Mouse (Mus musculus): ENCODE data around the gene Mettl21c. TPM values are rescaled to one million over a fixed set of nuclear protein-coding genes. Genes with fewer than 3 reads are reported as not detected.
"Not testable (repeated sequence)": the region's sequence is repeated elsewhere in the genome, so short reads cannot be mapped to it uniquely, and the experiment has no call there.

Gene Mettl21c
- polyA plus RNA-seq (2016; fragmentation: Nextera tagmentation; extraction: Ambion mirVana) = 0.41 and 0.58 TPM in 2 replicates

DNA sequence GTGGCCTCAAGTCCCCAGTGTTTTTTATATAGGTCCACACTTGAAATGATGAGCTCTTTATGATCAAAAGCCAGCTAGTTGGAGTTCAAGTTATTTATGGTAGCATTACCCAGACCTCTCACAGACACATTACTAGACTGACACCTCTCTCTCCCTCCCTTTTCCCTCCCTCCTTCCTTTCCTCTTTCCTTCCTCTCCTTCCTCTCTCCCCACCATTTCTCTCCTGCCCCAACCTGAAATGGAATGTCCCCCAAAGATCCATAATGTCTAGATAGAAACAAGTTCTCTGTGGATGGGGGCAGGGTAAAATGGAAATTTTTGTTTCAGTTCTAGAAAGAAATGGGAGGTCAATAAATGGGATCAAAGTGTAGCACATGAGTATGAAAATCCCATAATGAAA is at the start of gene Mettl21c:
Gene Mettl21c, minus strand, starts transcription at position 101 of the 400 bp plus-strand sequence.
- no peaks in the 10 kb centered on the region for H3K27me3 ChIP-seq (ENCODE audit: insufficient read depth, poor library complexity, severe bottlenecking)
- H3K27ac ChIP-seq = no peak within 1 kb of the TSS
- H3K4me1 ChIP-seq (replicated peaks) = no peaks in the 10 kb centered on the region
- no peak for DNase-seq (ENCODE audit: low spot score)
- H3K36me3 ChIP-seq = no peaks in the 10 kb centered on the region
- no peaks in the 10 kb centered on the region for H3K9me3 ChIP-seq
- no peak within 1 kb of the TSS for H3K4me3 ChIP-seq

DNA sequence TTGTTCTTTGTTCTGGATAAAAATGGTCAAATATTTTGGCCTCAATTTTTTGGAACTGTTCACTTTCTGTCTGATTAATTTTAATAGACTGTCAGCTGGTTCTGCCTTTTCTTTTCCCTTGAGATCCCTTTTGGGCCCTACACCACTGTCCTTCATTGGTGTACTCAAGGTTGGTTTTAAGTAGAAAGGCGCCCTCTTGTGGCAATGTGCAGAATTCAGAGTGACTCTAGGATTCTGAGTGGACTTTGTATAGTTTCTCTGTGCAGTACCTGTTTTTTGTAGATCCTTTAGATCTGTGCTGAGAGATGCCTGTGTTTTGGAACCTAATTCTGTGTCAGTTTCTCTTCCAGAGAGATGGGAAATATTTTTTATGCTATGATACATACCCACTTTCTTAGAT is 44.8 kb upstream of the Mettl21c start:
- H3K27me3 ChIP-seq (ENCODE audit: insufficient read depth, poor library complexity, severe bottlenecking) = no peaks in the 10 kb centered on the region
- no peak overlapping the region for H3K27ac ChIP-seq
- 0% methylated on average over 1 of the region's 1 CpGs for WGBS
- H3K4me1 ChIP-seq (replicated peaks) = no peaks in the 10 kb centered on the region
- H3K9me3 ChIP-seq = no peaks in the 10 kb centered on the region
- peak; percentile 14 for DNase-seq (ENCODE audit: low spot score)
- no peaks in the 10 kb centered on the region for H3K36me3 ChIP-seq
- H3K4me3 ChIP-seq = no peak overlapping the region

DNA sequence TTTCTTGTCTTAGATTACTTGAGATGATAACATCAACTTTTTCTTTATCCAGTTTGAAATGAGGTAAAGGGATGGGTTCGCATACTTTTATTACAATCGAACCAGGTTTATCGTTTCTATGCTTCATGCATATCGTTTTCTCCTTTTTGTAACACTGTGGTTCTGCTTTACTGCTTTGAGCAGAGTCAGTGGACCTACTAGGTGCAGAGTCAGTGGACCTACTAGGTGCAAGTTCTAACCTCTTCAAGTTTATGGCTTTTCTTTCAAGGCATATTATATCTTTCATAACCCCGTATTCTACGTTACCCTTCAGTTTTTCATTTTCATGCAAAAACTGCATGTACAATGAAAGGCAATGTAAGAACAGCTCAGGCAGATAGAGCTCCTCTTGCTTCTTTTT is 43.6 kb upstream of the Mettl21c start:
- DNase-seq (ENCODE audit: low spot score) = no peak
- Histone ChIP-seq H3K4me1 (replicated peaks) (no peaks in the 10 kb centered on the region), H3K27ac (no peak overlapping the region), H3K36me3 (no peaks in the 10 kb centered on the region), H3K9me3 (no peaks in the 10 kb centered on the region), H3K27me3 (ENCODE audit: insufficient read depth, poor library complexity, severe bottlenecking) (no peaks in the 10 kb centered on the region), H3K4me3 (no peak overlapping the region)
- WGBS = 95% methylated on average over 6 of the region's 6 CpGs

DNA sequence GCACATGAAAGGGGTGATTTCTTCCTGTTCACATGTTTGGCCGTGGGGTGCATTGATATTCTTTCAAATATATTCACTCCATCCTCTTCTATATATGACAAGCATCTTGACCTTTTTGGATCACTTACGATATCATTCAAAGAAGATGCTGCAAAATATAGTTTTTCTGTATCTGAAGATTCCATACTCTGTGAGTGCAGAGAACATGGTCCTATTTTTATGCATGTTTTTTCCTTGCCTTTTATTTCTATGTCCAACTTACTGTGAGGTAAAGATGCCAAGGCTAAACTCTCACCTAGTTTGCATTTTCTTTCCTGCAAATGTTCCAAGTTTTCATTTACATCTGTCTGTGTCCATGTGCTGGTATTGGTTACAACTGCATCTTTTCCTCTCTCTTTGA is 42.0 kb upstream of the Mettl21c start, which contains the start of gene Gm8251:
Gene Gm8251, minus strand, starts transcription at position 101 of the 400 bp plus-strand sequence.
- Histone ChIP-seq H3K9me3 (no peaks in the 10 kb centered on the region), H3K27me3 (ENCODE audit: insufficient read depth, poor library complexity, severe bottlenecking) (no peaks in the 10 kb centered on the region), H3K36me3 (no peaks in the 10 kb centered on the region), H3K4me3 (no peak within 1 kb of the TSS), H3K27ac (no peak within 1 kb of the TSS), H3K4me1 (replicated peaks) (no peaks in the 10 kb centered on the region)
- 94% methylated on average over 2 of the region's 2 CpGs for WGBS
- DNase-seq (ENCODE audit: low spot score) = no peak

DNA sequence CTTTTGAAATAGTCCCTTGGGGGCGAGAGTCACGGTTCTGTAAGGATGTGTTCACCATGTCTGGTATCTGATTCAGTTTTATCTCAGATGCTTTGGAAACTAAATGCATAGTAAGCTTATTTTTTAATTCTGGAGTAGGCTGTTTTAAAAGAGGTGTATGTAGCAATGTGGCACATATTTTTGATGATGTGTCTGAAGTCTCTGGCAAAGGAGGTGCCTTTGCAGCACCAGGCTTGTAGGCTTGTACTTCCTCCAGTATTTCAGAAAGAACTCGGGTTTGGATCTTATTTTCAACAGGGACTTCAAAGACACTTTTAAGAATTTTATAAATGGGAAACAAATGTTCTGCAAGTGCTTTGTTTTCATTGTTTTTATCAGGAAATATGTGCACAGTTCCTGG is 38.0 kb upstream of the Mettl21c start:
- Histone ChIP-seq H3K27me3 (ENCODE audit: insufficient read depth, poor library complexity, severe bottlenecking) (no peaks in the 10 kb centered on the region), H3K9me3 (no peaks in the 10 kb centered on the region), H3K36me3 (no peaks in the 10 kb centered on the region), H3K4me3 (no peak overlapping the region), H3K27ac (no peak overlapping the region), H3K4me1 (replicated peaks) (no peaks in the 10 kb centered on the region)
- WGBS = 86% methylated on average over 3 of the region's 3 CpGs
- no peak for DNase-seq (ENCODE audit: low spot score)

DNA sequence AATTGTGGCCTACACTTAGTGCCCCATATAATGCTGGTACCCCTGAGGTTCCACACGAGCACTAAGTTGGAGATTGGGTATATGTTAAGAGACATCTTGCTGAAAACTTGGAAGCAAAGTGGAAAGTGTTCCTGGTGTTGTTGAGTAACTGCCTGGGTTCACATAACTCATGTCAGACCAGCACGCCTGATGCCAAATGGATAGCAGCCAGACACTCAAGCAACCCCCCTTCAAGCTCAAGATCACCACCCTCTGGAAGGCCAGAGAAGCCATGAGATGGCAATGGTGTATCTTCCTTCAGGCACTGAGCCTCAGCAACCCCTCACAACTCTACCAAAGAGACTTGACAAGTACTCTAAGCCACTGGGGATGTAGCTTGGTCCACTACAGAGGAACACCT is 26.7 kb upstream of the Mettl21c start:
- 87% methylated on average over 2 of the region's 2 CpGs for WGBS
- H3K9me3 ChIP-seq = no peaks in the 10 kb centered on the region
- no peak overlapping the region for H3K4me3 ChIP-seq
- H3K27ac ChIP-seq = no peak overlapping the region
- no peaks in the 10 kb centered on the region for H3K27me3 ChIP-seq (ENCODE audit: insufficient read depth, poor library complexity, severe bottlenecking)
- peaks cover 7% of the 10 kb centered on the region; the same call in 1 of the 2 replicates for H3K4me1 ChIP-seq (replicated peaks)
- H3K36me3 ChIP-seq = no peaks in the 10 kb centered on the region
- DNase-seq (ENCODE audit: low spot score) = no peak

DNA sequence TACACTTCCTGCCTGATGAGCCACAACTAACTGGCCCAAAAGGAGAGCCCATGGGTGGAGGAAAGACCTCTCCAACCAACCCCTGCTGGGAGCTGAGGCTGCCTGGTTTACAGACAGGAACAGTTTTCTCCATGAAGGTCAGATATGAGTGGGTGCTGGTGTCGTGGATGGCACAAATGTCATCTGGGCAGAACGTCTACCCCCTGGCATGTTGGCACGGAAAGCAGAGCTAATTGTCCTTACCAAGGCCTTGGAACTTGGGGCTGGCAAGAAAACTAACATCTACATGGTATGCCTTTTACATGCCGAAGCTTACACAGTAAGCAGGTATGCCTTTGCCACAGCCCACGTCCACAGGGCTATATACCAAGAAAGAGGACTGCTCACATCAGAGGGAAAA is 25.9 kb upstream of the Mettl21c start:
- DNase-seq (ENCODE audit: low spot score); H3K36me3 ChIP-seq; H3K4me1 ChIP-seq (replicated peaks); H3K4me3 ChIP-seq; H3K9me3 ChIP-seq; H3K27ac ChIP-seq; H3K27me3 ChIP-seq (ENCODE audit: insufficient read depth, poor library complexity, severe bottlenecking): not testable (repeated sequence)
- 88% methylated on average over 5 of the region's 5 CpGs for WGBS

DNA sequence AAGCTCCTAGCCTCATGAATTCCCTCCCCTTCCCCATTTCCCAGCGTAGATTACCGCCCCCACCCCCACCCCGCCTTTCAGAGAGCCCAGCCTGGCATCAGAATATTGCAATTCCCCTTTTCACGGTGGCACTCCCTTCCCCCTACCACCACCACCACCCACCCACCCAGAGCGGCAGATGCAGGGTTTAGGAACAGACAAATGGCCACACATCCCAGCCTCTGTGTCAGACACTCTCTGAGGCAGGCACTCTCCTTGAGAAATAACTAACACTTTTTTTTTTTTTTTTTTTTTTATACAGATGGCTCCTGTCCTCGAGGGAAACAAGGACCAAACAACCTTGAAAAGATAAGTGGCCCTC is 22.7 kb upstream of the Mettl21c start:
- Histone ChIP-seq H3K4me1 (replicated peaks) (peaks cover 7% of the 10 kb centered on the region; the same call in 1 of the 2 replicates), H3K9me3 (no peaks in the 10 kb centered on the region), H3K36me3 (no peaks in the 10 kb centered on the region), H3K4me3 (peak overlapping the region; percentile 56), H3K27me3 (ENCODE audit: insufficient read depth, poor library complexity, severe bottlenecking) (no peaks in the 10 kb centered on the region), H3K27ac (peak overlapping the region; percentile 79)
- 8% methylated on average over 6 of the region's 6 CpGs for WGBS
- no peak for DNase-seq (ENCODE audit: low spot score)

DNA sequence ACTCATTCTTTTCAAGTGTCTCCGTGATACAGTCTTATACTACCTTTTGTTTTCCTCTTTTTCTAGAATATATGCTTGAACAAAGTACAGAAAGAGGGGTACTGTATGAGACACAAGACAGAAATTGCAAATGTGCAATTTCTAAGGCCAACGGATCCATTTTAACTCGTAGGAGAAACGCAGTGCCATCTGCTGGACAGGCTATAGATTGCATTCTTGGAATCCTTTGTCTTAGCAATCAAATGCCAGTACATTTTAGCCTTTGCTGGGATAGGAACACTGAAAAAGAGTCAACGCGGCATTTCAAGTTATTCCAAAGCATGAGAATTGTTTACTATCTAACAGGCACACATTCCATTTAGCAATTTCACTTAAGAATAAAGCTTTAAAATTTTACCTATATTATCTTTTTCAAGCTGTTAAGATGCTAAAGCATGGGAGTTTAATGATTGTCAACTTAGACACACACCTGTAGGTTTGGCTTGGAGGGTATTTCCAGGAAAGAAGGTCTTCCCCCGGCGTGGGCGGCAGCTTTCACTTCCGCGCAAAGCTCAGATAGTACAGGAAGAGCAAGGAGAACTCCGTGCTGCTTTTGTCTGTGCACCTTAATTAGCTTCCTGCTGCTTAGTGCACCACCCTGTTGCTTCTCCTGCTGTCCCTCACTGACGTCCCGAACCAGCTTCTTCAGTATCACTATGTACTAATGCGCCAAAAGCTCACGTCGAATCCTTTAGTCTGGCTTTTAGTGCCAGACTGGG is 22.1 kb upstream of the Mettl21c start:
- Histone ChIP-seq H3K4me1 (replicated peaks) (peaks cover 7% of the 10 kb centered on the region; the same call in 1 of the 2 replicates), H3K27me3 (ENCODE audit: insufficient read depth, poor library complexity, severe bottlenecking) (no peaks in the 10 kb centered on the region), H3K36me3 (no peaks in the 10 kb centered on the region), H3K4me3 (peak overlapping the region; percentile 56), H3K27ac (peak overlapping the region; percentile 79), H3K9me3 (no peaks in the 10 kb centered on the region)
- peak; percentile 68 for DNase-seq (ENCODE audit: low spot score)
- whole genome bisulfite sequencing = 3% methylated on average over 17 of the region's 17 CpGs

DNA sequence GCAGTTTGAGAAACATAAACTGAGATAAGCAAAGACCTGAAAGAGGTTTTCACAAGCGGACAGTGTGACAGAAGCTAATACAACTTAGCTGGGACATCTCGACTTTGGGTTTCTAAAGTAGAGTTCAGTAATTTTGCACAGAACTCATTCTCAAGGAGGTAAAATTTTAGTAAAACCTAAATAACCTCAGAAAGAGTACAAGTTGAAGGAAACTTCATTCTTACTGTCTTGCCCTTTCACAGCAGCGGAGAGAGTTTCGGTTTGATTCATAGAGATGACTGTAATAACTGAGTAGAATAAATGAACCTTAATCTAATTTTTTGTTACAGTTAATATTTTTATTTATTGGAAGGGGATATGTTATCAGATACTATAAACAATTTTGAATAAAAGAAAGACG is 13.1 kb upstream of the Mettl21c start:
- H3K36me3 ChIP-seq = no peaks in the 10 kb centered on the region
- H3K4me1 ChIP-seq (replicated peaks) = no peaks in the 10 kb centered on the region
- no peak for DNase-seq (ENCODE audit: low spot score)
- H3K4me3 ChIP-seq = no peak overlapping the region
- WGBS = 88% methylated on average over 5 of the region's 5 CpGs
- no peaks in the 10 kb centered on the region for H3K27me3 ChIP-seq (ENCODE audit: insufficient read depth, poor library complexity, severe bottlenecking)
- no peaks in the 10 kb centered on the region for H3K9me3 ChIP-seq
- no peak overlapping the region for H3K27ac ChIP-seq

DNA sequence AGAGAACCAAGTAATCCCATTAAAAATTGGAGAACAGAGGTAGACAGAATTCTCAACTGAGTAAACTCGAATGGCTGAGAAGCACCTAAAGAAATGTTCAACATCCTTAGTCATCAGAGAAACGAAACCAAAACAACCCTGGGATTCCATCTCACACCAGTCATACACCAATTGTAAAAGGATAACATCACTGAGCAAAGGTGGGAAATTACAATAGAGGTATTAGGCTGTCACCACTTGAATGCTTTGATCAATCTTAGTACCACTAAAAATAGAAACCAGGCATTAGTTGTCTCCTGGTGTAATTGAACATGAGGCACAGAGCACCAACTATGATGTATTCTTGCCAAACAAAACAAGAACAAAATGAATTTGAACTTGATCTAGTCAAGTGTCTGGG is 12.4 kb upstream of the Mettl21c start:
- Histone ChIP-seq H3K4me1 (replicated peaks) (no peaks in the 10 kb centered on the region), H3K27ac (no peak overlapping the region), H3K27me3 (ENCODE audit: insufficient read depth, poor library complexity, severe bottlenecking) (no peaks in the 10 kb centered on the region), H3K9me3 (no peaks in the 10 kb centered on the region), H3K4me3 (no peak overlapping the region), H3K36me3 (no peaks in the 10 kb centered on the region)
- WGBS = 85% methylated on average over 2 of the region's 2 CpGs
- no peak for DNase-seq (ENCODE audit: low spot score)

DNA sequence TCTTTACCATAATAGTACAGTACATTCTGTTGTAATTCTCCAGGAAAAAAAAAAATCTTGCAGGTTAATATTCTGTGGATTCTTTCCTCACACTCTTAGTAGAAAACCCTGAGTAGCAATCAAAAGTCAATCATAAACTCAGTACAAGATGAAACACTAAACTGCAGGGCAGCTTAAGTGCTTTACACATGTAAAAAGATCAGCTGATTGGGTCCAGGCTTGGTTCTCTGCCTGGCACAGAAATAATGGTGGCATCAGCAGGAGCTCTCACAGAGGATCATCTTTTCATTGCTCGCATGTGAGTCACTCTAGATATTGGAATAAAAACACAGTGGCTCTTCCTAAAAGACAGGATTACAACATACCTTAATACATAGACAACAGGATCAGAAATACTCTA is 7.8 kb upstream of the Mettl21c start:
- H3K27ac ChIP-seq = no peak overlapping the region
- H3K9me3 ChIP-seq = no peaks in the 10 kb centered on the region
- no peak overlapping the region for H3K4me3 ChIP-seq
- no peaks in the 10 kb centered on the region for H3K36me3 ChIP-seq
- DNase-seq (ENCODE audit: low spot score) = no peak
- H3K27me3 ChIP-seq (ENCODE audit: insufficient read depth, poor library complexity, severe bottlenecking) = no peaks in the 10 kb centered on the region
- 85% methylated on average over 1 of the region's 1 CpGs for WGBS
- no peaks in the 10 kb centered on the region for H3K4me1 ChIP-seq (replicated peaks)

DNA sequence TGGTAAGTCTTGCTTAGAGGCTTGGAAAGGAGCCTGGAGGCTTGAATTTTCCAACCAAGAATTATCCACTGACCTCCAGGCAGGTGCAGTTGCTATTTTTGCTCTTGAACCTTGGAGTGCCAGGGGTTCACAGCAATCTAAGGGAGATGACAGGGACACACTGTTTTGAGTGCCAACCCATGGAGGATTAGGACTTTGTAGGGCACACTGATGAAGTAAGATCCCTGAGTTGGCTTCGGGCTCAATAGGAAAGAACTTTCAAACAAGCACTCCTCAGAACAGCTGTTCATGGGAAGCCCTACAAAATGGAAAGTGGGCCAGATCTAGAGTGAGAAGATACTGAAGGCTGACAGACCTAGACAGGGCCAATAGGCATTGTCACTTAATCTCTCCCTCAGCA is 2.8 kb upstream of the Mettl21c start:
- no peaks in the 10 kb centered on the region for H3K4me1 ChIP-seq (replicated peaks)
- H3K4me3 ChIP-seq = no peak overlapping the region
- no peak overlapping the region for H3K27ac ChIP-seq
- no peaks in the 10 kb centered on the region for H3K27me3 ChIP-seq (ENCODE audit: insufficient read depth, poor library complexity, severe bottlenecking)
- WGBS = 95% methylated on average over 1 of the region's 1 CpGs
- H3K36me3 ChIP-seq = no peaks in the 10 kb centered on the region
- H3K9me3 ChIP-seq = no peaks in the 10 kb centered on the region
- no peak for DNase-seq (ENCODE audit: low spot score)

DNA sequence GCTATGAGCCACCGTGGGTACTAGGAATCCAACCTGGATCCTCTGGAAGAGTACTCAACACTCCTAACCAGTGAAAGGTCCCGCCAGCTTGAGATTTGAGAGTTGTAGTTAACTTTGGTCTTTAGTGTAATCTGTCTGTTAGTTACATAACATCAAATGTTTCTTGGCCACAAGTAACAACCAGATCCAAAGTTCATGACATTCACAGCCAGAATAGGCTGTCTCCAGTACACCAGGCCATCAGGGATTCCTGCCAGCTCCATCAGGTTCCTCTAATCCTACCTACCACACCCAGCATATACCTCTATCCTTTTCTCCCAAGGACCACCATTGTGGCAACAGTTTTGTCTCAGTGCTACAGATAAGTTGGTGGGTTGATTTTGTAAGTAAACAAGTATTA is 4.3 kb downstream of the Mettl21c start:
- no peaks in the 10 kb centered on the region for H3K36me3 ChIP-seq
- no peak for DNase-seq (ENCODE audit: low spot score)
- no peaks in the 10 kb centered on the region for H3K9me3 ChIP-seq
- no peaks in the 10 kb centered on the region for H3K27me3 ChIP-seq (ENCODE audit: insufficient read depth, poor library complexity, severe bottlenecking)
- 88% methylated on average over 2 of the region's 2 CpGs for WGBS
- no peaks in the 10 kb centered on the region for H3K4me1 ChIP-seq (replicated peaks)
- H3K27ac ChIP-seq = no peak overlapping the region
- no peak overlapping the region for H3K4me3 ChIP-seq

All from hindbrain, embryonic 10.5 days (tissue).